Mouse (Mus musculus) G1E (cell line): ENCODE measurements around the gene 1700025F22Rik.
"Not testable (repeated sequence)": the region's sequence is repeated elsewhere in the genome, so short reads cannot be mapped to it uniquely, and the experiment has no call there.

ENCODE experiments used
- CTCF ChIP-seq: IDR thresholded peaks from 2 replicates; pipeline ENCODE4 v1.5.1; 2012; ENCODE audit warnings: low read depth, low read length, inconsistent platforms, mixed read lengths
- GATA1 ChIP-seq: IDR thresholded peaks from 2 replicates; pipeline ENCODE4 v1.6.1; 2012; ENCODE audit warnings: borderline replicate concordance, low read length, inconsistent platforms, mixed read lengths

- TF ChIP-seq GATA1, CTCF: not testable (repeated sequence)
These were observed 34.3 kb downstream of the 1700025F22Rik start, which contains the start of gene 1700017D01Rik for GRCm38 (mm10) chr19:11130776-11131175.
